Mouse (Mus musculus): ENCODE data around the gene Gm10718. TPM values are rescaled to one million over a fixed set of nuclear protein-coding genes. Genes with fewer than 3 reads are reported as not detected.
"Not testable (repeated sequence)": the region's sequence is repeated elsewhere in the genome, so short reads cannot be mapped to it uniquely, and the experiment has no call there.

Gene Gm10718
- polyA plus RNA-seq, 1 experiment = not detected

DNA sequence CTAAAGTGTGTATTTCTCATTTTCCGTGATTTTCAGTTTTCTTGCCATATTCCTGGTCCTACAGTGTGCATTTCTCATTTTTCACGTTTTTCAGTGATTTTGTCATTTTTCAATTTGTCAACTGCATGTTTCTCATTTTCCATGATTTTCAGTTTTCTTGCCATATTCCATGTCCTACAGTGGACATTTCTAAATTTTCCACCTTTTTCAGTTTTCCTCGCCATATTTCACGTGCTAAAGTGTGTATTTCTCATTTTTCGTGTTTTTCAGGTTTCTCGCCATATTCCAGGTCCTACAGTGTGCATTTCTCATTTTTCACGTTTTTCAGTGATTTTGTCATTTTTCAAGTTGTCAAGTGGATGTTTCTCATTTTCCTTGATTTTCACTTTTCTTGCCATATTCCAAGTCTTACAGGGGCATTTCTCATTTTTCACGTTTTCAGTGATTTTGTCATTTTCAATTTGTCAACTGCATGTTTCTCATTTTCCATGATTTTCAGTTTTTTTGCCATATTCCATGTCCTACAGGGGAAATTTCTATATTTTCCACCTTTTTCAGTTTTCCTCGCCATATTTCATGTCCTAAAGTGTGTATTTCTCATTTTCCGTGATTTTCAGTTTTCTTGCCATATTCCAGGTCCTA is 7.5 kb downstream of the Gm10718 start:
- H3K27me3 ChIP-seq (ENCODE audit: control insufficient read depth, insufficient read depth, insufficient read length); H3ac ChIP-seq (ENCODE audit: control insufficient read depth, insufficient read length); H3K4me2 ChIP-seq (ENCODE audit: low read depth); H3K4me3 ChIP-seq; H3K36me3 ChIP-seq (ENCODE audit: control insufficient read depth, insufficient read depth); H3K79me2 ChIP-seq (ENCODE audit: control insufficient read depth, insufficient read depth): not testable (repeated sequence)

DNA sequence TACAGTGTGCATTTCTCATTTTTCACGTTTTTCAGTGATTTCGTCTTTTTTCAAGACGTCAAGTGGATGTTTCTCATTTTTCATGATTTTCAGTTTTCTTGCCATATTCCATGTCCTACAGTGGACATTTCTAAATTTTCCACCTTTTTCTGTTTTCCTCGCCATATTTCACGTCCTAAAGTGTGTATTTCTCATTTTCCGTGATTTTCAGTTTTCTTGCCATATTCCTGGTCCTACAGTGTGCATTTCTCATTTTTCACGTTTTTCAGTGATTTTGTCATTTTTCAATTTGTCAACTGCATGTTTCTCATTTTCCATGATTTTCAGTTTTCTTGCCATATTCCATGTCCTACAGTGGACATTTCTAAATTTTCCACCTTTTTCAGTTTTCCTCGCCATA is 11.0 kb downstream of the Gm10718 start, which contains the start of gene Gm17535:
Gene Gm17535, plus strand, starts transcription at position 301 of the 400 bp plus-strand sequence.
- H3K4me3 ChIP-seq; H3K79me2 ChIP-seq (ENCODE audit: control insufficient read depth, insufficient read depth); H3K36me3 ChIP-seq (ENCODE audit: control insufficient read depth, insufficient read depth); H3ac ChIP-seq (ENCODE audit: control insufficient read depth, insufficient read length); H3K27me3 ChIP-seq (ENCODE audit: control insufficient read depth, insufficient read depth, insufficient read length); H3K4me2 ChIP-seq (ENCODE audit: low read depth): not testable (repeated sequence)

DNA sequence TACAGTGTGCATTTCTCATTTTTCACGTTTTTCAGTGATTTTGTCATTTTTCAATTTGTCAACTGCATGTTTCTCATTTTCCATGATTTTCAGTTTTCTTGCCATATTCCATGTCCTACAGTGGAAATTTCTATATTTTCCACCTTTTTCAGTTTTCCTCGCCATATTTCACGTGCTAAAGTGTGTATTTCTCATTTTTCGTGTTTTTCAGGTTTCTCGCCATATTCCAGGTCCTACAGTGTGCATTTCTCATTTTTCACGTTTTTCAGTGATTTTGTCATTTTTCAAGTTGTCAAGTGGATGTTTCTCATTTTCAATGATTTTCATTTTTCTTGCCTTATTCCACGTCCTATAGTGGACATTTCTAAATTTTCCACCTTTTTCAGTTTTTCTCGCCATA is 13.2 kb downstream of the Gm10718 start, which contains the start of gene Gm10715:
Gene Gm10715, plus strand, starts transcription at position 301 of the 400 bp plus-strand sequence.
- H3K79me2 ChIP-seq (ENCODE audit: control insufficient read depth, insufficient read depth); H3K4me2 ChIP-seq (ENCODE audit: low read depth); H3ac ChIP-seq (ENCODE audit: control insufficient read depth, insufficient read length); H3K4me3 ChIP-seq; H3K36me3 ChIP-seq (ENCODE audit: control insufficient read depth, insufficient read depth); H3K27me3 ChIP-seq (ENCODE audit: control insufficient read depth, insufficient read depth, insufficient read length): not testable (repeated sequence)

DNA sequence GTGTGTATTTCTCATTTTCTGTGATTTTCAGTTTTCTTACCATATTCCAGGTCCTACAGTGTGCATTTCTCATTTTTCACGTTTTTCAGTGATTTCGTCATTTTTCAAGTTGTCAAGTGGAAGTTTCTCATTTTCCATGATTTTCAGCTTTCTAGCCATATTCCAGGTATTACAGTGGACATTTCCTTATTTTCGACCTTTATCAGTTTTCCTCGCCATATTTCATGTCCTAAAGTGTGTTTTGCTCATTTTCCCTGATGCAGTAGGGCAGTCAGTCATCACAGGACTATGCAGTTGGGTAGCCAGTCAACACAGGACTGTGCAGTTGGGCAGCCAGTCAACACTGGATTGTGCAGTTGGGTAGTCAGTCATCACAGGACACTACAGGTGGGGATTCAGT is 14.8 kb downstream of the Gm10718 start:
- H3K4me2 ChIP-seq (ENCODE audit: low read depth); H3K4me3 ChIP-seq; H3K79me2 ChIP-seq (ENCODE audit: control insufficient read depth, insufficient read depth); H3ac ChIP-seq (ENCODE audit: control insufficient read depth, insufficient read length); H3K36me3 ChIP-seq (ENCODE audit: control insufficient read depth, insufficient read depth); H3K27me3 ChIP-seq (ENCODE audit: control insufficient read depth, insufficient read depth, insufficient read length): not testable (repeated sequence)

Other genes starting within 250 kb of the Gm10718 start
- not detected for gene Gm10722, start 22.6 kb upstream of the Gm10718 start, polyA plus RNA-seq (2012; fragmentation: generic; extraction: Trizol)
- gene Gm11168, start 20.2 kb upstream of the Gm10718 start, polyA plus RNA-seq (2012; fragmentation: generic; extraction: Trizol) = not detected
- not detected for gene Gm10721, start 10.4 kb upstream of the Gm10718 start, polyA plus RNA-seq (2012; fragmentation: generic; extraction: Trizol)
- gene Gm10720, start 7.9 kb upstream of the Gm10718 start, polyA plus RNA-seq (2012; fragmentation: generic; extraction: Trizol) = not detected
- not detected for gene Gm10719, start 6.1 kb upstream of the Gm10718 start, polyA plus RNA-seq (2012; fragmentation: generic; extraction: Trizol)
- gene Gm10717, start 1.9 kb downstream of the Gm10718 start, polyA plus RNA-seq (2012; fragmentation: generic; extraction: Trizol) = not detected
- not detected for gene Gm17535, start 11.1 kb downstream of the Gm10718 start, polyA plus RNA-seq (2012; fragmentation: generic; extraction: Trizol)
- gene Gm10715, start 13.3 kb downstream of the Gm10718 start, polyA plus RNA-seq (2012; fragmentation: generic; extraction: Trizol) = not detected

All from myocyte (in vitro differentiated cells).